Mouse (Mus musculus) naive thymus-derived CD4-positive, alpha-beta T cell, adult 2 months (primary cell): ENCODE measurements around the gene Gan.
A peak's percentile ranks its signal among the peaks of the same experiment; 100 is the strongest.

Experiments
- DNase-seq: peaks from one replicate; pipeline ENCODE4 v3.0.0-alpha.2; 2011; ENCODE audit warnings: low read depth

Gan gene

DNA sequence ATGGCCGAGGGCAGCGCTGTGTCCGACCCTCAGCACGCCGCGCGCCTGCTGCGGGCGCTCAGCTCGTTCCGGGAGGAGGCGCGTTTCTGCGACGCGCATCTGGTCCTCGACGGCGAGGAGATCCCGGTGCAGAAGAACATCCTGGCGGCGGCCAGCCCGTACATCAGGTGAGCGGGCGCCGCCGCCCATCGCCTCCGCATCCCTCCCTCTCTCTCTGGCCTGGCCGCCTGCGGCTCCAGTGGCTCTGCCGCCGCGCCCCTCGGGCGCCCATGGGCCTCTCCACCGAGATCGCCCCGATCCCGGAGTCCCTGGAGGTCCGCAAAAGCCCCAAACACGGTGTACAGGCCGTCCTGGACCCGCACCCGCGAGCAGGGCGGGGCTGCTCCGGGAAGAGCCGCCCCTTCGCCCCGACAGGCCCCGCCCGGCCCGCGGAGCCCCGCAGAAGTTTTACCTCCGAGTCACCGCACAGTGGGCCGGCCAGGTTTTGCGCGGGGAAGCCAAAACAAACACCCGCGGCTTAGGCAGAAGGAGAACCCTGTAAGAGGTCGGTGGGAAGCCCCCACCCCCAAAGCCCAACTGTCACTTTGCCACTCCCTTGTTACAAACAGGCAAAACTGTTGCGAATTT is at the start of gene Gan:
Gene Gan, plus strand, starts transcription at position 1 of the 627 bp plus-strand sequence.
- peak; percentile 59 for DNase-seq

DNA sequence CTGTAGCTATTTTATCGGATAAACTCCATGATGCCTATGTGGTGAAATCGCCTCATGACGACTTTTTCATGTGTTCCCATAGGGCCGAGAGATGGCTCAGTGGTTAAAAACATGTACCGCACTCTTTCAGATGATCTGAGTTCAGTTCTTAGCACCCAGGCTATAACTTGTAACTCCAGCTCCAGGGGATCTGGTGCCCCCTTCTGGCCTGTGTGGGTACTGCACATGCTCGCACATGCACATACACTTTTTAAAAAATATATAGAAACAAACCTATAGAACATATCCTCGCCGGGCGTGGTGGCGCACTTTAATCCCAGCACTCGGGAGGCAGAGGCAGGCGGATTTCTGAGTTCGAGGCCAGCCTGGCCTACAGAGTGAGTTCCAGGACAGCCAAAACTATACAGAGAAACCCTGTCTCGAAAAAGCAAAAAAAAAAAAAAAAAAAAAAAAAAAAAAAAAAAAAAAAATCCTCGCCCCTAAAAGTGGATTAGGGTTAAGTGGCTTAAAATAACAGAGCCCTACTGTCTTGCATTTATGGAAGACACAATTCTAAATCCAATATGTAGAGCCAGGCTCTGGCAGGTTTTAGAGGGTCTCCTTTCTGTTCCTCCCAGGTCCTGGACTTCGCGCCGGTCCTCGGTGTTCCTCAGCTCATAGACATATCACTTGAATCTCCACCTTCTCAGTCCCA is 48.8 kb upstream of the Gan start:
- peak; percentile 49 for DNase-seq

DNA sequence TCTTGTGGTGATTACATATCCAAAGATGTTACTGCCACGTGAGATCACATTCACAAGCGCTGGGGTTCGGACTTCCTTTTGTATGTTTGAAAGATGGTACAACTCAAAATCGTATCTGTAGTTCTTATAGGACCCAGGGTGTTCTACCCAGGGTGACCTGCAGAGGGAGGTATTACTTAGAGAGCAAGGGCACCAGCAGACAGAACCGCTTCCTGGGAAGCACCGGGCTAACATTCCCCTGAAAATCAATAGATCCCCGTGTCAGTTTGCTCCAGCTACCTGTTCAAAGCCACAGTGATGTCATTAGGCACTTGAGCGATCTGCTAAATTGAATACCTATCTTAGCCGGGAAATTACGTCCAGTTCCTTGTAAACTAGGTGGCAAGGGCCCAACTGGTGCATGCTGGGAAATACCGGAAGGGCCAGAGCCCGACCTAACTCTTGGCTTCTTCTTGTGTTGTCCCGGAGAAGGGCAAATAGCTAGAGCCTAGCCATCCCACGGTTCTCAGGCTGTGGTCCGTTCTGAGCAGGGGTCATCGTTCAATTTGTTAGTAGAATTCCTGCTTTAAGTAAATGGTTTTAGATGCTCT is 48.0 kb upstream of the Gan start:
- DNase-seq = peak; percentile 43

GRCm38 (mm10) chr8:117111641-117112040 is 46.3 kb upstream of the Gan start:
- no peak for DNase-seq

- no peak for DNase-seq
Measured at GRCm38 (mm10) chr8:117112261-117112660, 45.7 kb upstream of the Gan start.

- DNase-seq = no peak
Measured at GRCm38 (mm10) chr8:117115094-117115493, 42.8 kb upstream of the Gan start.

DNA sequence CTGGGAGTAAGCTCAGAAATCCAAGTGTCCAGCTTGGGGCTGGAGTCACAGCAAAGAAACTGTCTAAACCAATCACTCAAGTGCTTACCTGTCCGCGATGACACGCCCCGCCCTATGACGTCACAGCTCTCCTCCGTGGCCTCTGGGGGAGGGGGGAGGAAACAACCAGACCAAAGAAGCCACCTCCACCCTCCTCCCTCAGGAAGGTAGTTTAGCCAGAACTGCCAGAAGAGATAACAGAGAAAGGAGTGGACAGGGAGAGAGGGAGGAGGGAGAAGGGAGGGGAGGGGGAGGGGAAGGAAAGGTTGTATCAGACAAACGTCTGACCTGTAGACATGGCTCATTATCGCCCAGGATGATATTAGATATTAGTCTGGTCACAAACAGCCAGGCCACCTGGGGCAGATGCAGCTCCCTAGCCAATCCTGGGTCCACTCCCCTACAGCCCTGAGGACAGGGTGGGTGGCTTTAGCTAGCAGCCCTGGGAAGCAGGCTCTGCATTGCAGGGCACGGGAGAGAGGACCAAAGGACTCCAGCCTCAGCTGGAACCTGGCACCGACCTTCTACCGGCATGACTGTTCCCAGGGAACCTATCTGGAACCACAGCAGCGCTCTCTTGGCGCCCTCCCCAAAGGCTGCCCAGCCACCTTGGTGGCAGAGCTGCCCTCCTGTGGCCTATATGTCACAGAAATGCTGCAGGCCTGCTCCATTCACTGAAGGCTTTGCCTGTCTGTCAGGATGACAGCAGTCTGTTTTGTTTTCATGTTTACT is 42.1 kb upstream of the Gan start:
- peak; percentile 32 for DNase-seq

DNA sequence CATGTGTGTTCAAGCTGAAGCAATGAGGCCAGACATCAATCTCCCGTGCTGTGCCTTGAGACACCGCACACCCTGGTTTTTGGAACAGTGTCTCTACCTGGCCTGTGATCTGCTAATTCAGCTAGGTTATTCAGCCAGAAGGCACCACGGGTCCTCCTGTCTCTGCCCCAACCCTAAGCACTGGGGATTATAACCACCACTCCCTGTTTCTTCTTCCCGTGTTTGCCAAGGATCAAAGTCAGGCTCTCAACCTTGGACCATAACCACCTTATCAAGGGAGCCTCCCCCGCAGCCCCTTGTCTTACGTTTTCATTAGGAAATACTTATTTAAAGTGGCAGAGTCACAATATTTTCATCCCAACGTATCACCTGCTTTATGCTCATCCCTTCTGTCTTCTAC is 41.4 kb upstream of the Gan start:
- no peak for DNase-seq

- no peak for DNase-seq
Measured at GRCm38 (mm10) chr8:117118409-117118808, 39.5 kb upstream of the Gan start.

- no peak for DNase-seq
Measured at GRCm38 (mm10) chr8:117121277-117121676, 36.7 kb upstream of the Gan start.

DNA sequence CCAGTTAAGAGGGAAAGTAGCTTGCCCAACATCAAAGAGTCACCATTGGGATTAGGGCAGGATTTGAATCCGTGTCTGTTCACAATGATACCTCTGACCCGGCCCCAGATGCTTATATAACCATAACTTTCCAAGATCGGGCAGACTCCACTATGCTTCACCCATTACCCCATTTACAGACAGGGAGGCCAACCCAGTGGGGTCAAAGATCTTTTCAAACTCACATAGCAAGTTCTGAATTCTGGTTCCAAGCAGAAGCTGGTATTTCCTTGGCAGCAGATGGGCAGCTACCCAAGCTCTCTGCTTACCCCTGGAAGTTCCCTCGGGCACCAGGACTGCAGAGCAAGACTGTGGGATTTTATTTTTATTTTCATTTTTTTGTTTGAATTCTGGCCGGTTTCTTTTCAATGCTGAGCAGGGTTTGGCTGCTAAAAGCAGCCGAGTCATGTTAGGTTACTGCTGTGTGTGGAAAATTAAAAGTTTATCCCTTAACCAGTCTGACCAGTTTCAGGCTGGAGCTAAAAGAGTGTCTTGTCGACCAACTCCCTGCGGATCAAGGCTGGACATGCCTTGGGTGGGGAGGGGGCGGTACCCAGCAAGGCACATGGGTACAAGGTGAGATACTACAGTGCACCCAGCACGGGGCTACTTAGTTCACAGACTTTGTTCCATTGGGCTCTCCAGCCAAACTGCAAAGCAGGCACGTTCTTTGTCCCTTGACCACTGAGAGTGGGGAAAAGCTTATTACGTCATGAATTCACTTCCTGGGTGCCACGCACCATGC is 33.9 kb upstream of the Gan start:
- DNase-seq = no peak

DNA sequence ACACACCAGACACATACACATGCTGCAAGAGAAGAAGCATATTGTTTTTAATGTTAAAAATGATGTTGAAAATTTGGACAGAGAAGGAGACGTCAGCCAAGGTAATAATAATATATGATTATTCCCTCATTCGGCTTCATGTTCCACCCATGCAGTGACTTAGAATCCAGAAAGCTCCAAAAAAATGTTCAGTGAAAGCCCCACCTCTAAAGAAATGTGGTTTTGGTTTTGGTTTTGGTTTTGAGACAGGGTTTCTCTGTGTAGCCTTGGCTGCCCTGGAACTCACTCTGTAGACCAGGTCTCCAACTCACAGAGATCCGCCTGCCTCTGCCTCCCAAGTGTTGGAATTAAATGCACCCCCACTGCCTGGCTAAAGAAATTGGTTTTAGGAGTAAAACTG is 32.1 kb upstream of the Gan start:
- no peak for DNase-seq

DNA sequence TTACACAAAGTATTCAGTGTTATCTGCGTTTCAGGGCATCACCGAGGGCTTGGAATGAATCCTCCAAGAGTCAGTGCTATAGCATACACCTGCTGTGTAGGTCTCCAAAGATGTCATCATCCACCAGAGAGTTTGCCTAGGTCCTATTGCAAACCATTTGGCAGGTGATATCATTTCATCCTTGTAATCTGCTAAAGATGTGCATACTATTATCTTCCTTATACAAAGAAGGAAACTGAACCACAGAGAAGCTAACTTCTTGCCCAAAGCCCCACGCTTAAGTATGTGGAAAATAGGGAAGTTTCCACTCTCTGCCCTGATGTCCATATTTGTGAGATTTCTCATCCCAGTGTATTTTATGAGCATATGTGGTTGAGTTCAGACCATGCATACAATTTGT is 31.5 kb upstream of the Gan start:
- DNase-seq = no peak

DNA sequence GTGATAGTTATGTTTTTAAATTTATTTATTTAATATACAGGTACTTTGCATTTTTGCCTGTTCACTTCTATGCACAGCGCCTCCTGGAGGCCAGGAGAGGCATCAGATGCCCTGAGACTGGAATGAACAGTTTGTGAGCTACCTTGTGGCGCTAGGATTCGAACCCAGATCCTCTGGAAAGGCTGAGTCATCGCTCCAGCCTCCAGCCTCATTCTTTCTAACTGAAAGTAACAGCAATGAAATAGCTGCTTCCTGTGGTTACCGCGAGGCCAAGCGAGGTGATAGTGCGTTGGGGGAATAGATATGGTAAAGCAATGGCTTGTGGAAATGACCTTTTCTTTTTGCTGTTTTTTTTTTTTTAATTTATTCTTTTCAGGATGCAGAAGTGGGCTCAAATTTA is 30.9 kb upstream of the Gan start:
- no peak for DNase-seq

DNA sequence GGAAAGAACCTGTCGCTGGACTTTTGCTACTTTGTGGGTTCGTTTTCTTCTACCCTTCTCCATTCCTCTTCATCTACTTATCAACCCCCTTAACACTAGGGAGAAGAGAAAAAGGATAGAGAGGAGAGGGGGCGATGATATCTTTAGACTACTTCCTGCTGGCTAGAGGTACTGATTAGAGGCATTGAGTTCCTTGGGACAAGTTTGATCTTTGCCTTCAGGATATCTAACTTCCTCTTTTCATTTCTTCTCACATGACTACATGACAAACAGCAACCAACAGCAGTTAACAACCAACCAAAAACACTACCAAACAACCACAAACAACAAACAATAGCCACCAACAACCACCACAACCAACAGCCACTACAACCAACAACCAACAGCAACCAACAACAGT is 24.2 kb upstream of the Gan start:
- DNase-seq = no peak

- no peak for DNase-seq
Measured at GRCm38 (mm10) chr8:117136351-117136750, 21.6 kb upstream of the Gan start.

DNA sequence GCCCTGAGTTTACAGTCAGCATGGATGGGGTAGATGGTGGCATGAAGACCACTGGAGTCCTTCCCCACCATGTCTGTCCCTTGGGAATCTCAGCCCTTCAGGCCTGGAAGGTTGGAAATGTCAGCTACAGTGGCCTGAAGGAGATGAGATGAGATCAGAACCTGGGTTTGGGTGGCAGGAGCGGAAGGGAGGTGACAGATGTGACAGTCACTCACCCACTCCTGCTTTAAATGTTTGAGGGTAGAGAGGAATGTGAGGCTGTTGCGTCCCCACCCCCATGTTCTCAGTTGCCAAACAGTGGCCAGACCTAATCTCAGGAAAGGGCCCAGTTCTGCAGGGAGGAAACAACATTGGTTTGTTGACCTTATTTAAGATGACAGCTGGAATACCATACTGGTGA is 21.2 kb upstream of the Gan start:
- DNase-seq = no peak

DNA sequence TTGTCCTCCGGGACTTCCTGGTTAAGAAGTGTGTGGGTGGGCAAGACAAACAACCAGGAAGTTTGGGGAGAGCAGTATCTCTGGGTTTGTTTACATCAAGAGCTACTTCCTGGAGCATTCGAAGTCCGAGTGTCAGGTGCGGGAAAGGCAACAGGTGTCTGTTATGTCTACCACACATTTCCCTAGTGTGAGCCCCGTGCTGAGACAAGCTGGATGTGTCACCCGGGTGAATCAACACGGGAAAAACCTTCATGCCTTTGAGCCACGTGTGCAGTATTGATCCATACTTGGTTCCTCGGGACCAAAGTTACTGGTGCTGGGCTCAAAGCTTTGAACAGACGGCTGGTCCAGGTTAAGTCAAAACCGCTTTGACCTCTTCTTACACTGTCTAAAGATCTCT is 20.6 kb upstream of the Gan start:
- DNase-seq = no peak

DNA sequence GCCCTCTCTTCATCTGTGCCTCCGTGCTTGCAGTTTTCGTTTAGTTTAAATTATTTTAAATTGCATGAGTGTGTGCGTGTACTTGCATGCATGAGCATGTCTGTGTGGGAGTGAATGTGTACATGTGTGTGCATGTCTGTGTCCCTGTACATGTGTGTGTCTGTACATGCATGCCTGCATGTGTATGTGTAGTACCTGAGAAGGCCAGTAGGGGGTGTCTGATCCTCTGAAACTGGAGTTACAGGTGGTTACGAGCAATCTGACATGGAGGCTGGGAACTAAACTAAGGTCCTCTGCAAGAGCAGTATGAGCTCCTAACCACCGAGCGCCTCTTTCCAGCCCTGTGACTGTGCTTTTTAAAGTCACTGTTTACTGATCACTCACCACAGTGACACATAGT is 9.4 kb upstream of the Gan start:
- DNase-seq = peak; percentile 36

DNA sequence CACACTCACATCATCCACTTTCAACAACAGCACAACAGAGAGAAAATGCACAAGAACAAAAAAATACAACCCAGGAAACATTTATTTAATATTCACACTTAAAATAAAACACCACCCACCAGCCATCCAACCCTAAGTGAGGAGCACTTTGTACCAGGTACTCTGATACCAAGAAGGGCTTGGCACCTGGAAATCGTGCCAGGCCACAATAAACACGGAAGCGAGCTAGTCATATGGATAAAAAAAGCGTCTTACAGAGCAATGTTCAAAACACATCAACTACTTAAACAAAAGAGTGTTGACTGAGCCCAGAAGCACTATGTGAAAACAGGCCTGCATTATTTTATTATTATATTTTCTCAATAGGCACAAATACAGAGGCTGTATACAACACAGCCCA is 1.8 kb upstream of the Gan start:
- no peak for DNase-seq

DNA sequence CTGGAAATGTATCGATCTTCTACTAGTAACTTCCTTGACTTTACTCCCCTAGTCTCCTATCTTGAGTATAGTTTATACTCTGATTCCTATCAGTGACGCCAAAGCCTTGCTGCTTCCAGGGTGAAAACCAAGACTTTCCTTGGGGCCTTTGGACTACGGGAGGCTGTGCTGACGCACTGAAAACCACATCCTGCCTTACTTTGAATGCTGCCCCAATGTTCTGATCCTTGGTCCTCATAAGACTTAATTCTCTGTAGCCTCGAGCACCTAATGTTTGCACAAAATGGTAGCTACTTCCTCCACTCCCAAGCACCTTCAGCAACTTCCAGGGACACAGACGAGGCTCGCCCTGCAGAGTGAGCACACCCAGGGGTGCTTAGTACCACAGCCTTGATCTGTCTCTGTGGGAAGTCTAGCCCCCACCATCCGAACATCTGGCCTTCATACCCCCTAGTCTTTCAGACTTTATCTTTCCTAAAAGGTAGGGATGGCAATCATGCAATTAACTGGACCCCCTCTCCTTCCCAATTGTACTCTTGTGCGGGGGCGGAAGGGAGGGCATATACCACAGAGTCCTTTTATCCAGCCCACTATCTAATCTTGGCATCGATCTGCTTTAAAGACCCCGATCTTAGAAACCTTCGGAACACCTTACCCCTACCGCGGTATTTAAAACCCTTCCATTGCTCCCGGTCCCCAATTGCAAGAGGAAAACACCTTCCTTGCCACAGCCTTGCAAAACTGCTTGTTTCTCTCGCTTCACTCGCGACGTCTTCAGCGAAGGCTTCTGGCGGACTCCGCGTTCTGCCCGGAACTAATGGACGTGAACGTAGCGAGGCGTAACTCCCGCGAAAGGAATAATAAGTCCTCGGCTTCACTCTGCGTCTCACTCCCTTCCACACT is 818 bp upstream of the Gan start:
- peak; percentile 67 for DNase-seq
